Mouse (Mus musculus) kidney, adult 2 months (tissue): ENCODE results near the gene Atp5l.

Source experiments
- CTCF ChIP-seq: fragments of 200-500 bp; conservative IDR thresholded peaks from 2 replicates; pipeline ENCODE4 v1.5.1; 2011; ENCODE audit warnings: low read depth, mild to moderate bottlenecking, control low read depth, low read length, moderate library complexity, mixed read lengths; ENCODE audit not compliant: insufficient read depth, insufficient read length
- POLR2A ChIP-seq: fragments of 200-500 bp; IDR thresholded peaks from one replicate; pipeline ENCODE4 v1.6.1; 2011; ENCODE audit warnings: low read depth, low read length, control low read depth

GRCm38 (mm10) chr9:44891210-44891609, 29.3 kb downstream of the Atp5l start:
- no peak for TF ChIP-seq CTCF
- TF ChIP-seq POLR2A = no peak
